Mouse (Mus musculus): ENCODE data around the gene 1600014C10Rik.

1600014C10Rik gene

DNA sequence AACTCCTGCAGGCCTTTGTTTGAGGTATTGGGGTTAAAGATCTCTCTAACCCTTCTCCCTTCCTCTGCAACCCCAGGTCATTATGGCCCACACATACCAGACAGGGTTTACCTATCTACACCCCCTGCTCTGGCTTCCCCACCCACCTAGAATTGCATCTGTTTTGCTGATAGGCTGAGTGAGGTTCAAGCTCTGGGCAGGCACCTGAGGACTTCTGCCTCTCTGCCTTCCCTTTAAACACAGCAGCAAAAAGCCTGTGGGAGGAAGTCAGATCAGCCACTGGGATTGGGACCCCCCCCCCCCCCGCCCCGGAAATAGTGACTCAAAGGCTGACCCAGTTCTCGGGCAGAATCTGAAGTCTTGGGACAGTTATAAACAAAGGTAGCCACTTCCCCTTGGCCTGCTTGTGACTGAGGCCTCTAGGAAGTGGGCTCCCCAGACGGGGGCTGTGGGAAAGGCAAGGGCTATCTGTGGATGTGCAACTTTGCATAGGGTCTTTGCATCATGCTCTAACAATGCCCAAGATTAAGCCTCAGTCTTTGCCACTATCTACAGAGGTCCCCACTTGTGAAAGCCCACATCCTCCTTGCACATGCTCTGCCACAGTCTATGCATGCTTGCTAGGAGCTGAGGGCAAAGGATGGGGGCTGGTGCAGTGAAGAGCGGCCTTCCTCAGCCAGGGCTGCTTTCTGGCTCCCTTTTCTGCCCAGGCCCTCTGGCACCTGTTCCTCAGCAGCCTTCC is 31.6 kb downstream of the 1600014C10Rik start:
- no peak for DNase-seq (ENCODE audit: low spot score in 2 of 2)

- DNase-seq (ENCODE audit: low spot score in 2 of 2) = no peak
Observed at GRCm38 (mm10) chr7:38215281-38215680, 32.3 kb downstream of the 1600014C10Rik start.

GRCm38 (mm10) chr7:38215697-38216096 is 32.7 kb downstream of the 1600014C10Rik start:
- no peak for DNase-seq (ENCODE audit: low spot score in 2 of 2)

DNA sequence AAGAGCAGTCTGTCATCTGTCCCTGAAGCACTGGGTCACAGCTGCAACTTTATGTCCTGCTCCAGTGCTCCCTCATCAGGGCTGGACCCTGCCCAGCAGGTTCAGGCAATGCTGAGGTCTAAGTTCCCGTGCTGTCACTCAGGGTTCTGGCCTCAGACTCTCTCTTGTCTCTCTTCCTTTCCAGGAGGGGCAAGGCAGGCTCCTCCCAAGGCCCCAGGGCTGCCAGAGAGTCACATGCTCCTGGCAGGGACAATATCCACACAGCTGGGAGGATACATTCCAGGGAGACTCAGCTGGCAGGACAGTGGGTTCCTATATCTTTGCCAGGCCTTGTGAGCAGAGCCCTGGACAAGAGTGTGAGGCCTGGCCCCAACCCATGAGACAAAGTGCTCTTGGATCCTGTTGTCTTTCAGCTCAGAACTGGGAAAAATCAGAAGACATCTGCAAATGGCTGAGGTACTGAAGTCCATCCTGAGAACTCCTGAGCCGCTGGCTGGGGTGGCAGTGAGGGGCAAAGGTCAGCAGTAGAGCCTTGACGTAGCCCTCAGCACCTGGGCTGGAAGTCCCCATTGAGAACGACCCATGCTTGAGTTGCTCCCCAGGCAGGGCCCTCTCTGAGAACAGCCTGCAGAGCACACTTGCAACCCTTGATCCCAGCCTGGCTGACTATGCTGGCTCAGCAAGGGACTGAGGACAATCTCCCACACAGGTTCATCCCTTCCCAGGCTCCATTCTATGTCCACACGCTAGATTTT is 34.6 kb downstream of the 1600014C10Rik start:
- peak; percentile 60 to 72 for DNase-seq (ENCODE audit: low spot score in 2 of 2)

DNA sequence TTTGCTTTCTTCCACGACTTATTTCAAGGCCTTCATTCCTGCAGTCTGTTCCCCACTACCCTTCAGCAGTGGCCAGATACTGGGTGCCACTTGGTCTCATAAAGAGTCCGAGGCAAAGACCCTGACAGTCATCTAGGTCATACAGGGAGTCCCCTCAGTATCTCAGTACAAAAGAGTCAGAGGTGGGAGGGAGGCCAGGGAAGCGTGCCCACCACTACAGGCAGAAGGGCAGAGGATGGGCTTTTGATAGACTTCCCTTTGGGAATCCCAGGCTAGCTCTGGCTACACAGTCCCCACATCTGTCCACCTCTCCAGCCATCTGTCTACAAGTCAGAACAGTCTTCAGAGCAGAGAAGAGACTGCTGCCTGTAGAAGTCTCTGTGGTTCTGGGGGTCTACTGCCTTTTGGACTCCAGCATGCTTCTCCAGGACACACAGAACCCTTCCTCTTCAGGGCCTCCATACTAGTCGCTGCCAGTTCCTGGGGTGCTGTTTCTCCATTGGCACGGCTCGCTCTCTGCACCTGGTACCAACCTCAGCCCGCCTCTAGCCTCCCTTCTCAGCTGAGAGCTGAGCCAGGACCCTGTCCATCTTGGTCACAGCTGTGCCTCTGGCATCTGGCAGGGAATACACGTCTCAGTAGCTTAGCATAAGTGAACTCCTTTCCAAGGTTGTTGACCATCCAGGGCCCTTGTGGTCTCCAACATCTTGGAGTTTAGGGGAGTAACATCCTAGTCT is 35.8 kb downstream of the 1600014C10Rik start:
- no peak for DNase-seq (ENCODE audit: low spot score in 2 of 2)

- DNase-seq (ENCODE audit: low spot score in 2 of 2) = no peak
Observed at GRCm38 (mm10) chr7:38219526-38219925, 36.5 kb downstream of the 1600014C10Rik start.

GRCm38 (mm10) chr7:38220866-38221265 is 37.8 kb downstream of the 1600014C10Rik start:
- no peak for DNase-seq (ENCODE audit: low spot score in 2 of 2)

- DNase-seq (ENCODE audit: low spot score in 2 of 2) = no peak
Observed at GRCm38 (mm10) chr7:38224577-38225369, 41.8 kb downstream of the 1600014C10Rik start.

DNA sequence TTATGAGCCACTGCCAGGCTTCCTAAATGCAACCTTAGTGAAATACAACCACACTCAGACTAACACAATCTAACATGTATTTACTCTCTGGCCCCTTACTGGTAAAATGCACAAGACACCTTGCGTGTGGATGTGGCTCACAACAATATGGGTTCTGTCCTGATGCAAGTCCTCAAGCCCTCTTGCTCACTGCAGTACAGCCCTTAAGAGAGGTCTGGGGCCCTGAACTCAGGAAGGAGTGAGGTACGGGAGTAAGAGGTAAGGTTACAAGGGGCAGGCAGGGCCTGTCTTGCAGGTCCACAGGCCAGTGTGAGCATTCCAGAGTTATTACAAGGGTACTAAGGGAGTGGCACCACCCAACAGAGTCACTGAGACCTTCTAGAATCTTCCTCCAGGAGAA is 43.2 kb downstream of the 1600014C10Rik start:
- DNase-seq (ENCODE audit: low spot score in 2 of 2) = no peak

GRCm38 (mm10) chr7:38227181-38227899 is 44.3 kb downstream of the 1600014C10Rik start:
- DNase-seq (ENCODE audit: low spot score in 2 of 2) = peak in 1 of 2 experiments; percentile 21

DNA sequence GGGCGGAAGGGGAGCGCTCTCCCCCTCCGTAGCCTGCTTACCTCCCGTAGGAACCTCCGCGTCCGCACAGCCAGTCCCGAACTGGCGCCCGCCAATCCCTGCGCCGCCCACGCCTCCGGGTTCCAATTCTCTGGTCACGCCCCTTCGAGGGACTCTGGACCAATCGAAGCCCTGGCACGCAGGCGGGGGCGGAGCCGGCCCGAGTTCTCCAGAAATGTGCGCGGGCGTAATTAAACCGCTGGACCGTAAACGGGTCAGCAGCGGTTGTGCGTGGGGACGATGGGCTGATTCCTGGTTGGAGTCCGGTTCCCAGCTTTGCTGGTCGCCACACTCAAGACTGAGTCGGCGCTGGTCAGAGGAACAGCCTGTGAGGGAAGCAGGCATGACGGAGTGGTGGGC is 44.9 kb downstream of the 1600014C10Rik start, which contains the start of gene Plekhf1:
Gene Plekhf1 (minus strand): TSS at position 117 of the 399 bp plus-strand sequence.
- DNase-seq (ENCODE audit: low spot score in 2 of 2) = peak; percentile 73 to 75

DNA sequence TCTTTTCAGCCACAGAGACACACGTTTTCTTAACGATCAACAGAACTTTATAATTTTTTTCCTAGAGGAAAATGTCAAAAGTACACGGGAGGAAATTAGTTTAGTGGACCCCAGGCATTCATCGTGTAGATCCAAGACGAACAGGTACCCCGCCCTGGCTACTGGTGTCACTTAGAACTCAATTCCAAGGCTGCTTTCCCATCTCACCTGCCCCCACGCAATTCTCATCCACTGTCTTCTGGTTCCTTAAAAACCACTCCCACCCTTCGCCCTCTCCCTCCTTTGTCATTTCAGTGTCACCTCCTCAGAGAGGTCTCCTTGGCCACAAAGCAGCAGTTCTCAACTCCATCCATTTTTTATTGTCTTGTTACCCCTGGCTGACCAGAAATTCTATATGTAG is 45.3 kb downstream of the 1600014C10Rik start:
- DNase-seq (ENCODE audit: low spot score in 2 of 2) = no peak

DNA sequence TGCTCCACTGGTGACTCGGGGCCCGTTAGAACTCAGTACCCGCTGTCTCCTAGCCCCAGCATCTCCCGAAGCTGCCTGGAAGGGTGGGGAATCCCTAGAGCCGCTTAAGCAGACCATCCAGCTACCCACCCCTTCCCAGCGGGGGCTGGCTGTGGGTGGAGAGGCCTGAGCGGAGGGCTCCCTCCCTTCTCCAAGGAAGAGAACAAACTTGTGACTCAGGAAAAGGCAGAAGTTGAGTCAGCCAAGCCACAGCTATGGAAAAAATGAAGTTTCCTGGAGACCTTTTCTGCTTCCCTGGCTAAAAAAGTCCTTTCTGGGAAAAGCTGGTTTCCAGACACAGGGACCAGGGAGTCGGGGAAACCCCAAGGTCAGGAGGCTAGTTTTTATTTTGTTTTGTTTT is 47.3 kb downstream of the 1600014C10Rik start:
- DNase-seq (ENCODE audit: low spot score in 2 of 2) = no peak

- DNase-seq (ENCODE audit: low spot score in 2 of 2) = no peak
Observed at GRCm38 (mm10) chr7:38236400-38237105, 53.5 kb downstream of the 1600014C10Rik start.

- no peak for DNase-seq (ENCODE audit: low spot score in 2 of 2)
Observed at GRCm38 (mm10) chr7:38237140-38237539, 54.1 kb downstream of the 1600014C10Rik start.

DNA sequence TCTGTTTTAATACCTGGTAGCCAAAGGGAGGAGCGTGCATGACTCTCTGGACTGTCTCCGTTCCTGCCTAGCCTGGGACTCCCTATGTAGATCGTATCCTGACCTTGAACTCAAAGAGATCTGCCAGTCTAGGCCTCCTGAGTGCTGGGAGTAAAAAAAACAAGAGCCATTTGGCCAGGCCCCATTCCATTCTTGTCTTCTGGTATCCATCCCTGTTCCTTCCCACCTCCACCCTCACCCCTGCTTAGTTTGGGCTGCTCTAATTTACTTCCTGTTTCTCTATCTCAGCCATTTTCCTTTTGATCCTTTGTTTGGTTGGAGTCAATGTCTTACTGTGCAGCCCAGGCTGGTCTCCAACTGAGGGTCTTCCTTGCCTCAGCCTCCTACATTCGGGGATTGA is 59.4 kb downstream of the 1600014C10Rik start:
- no peak for DNase-seq (ENCODE audit: low spot score in 2 of 2)

Measured in right cerebral cortex, postnatal 36 days (tissue).